ENCODE assay signal across 11 mouse cellular contexts in the genomic region with DNA sequence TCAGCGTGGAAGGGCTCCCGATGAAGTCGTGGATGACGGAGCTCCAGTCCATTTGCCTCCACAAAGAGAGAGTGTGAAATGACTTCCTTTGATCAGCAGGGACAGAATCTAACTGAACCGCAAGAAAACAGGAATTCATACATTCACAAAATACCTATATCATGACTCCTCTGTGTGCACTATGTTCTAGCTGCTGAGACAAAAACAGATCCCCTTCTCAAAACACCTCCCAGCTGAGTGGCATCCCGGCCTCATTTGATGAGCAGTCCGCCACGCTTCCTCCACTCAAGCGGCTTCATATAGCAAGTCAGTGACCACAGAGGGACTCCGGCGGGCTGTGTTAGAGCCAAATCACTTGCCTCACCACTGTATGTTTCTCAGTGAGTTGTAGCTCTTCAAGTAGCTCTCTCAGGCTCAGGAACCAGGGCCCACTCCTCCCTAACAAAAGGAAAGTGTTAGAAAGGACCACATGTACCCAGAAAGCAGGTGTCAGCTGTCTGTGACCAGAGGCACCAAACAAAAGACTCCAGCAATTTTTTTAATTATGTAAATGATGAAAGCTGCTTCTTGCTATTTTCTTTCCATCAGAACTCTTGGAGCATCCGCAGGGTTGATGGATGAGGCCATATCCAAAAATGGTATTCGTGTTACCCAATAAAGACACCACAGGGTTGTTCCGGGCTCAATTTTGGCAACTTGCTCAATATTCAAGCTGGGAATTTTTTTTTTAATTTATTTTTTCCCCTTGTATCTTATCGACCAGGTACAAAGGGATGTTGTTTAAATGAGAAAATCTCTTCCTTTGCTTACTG.
A peak's percentile ranks its signal among the peaks of the same experiment; 100 is the strongest.
DNase-seq lines count a peak whose midpoint lies in the region; ATAC-seq lines count a peak whose summit lies in the region.
"Had no signal": no experiment of that assay in that cellular context is flagged by ENCODE, and none has a peak within 500 bp of the region (broad histone marks: within the 10 kb centered on the region; RNA-seq: fewer than 3 reads in every experiment).

No protein-coding gene starts in this region.

- peaks cover 7% of the 10 kb centered on the region for H3K27me3 ChIP-seq in embryonic facial prominence, embryonic 15.5 days
- peaks cover 5% of the 10 kb centered on the region; the same call in 1 of the 2 replicates for H3K27me3 ChIP-seq in hindbrain, embryonic 13.5 days
- no peaks in the 10 kb centered on the region for H3K27me3 ChIP-seq in neural tube, embryonic 13.5 days
- H3K27me3 ChIP-seq: limb, embryonic 15.5 days had no signal

- no peak for ATAC-seq in embryonic facial prominence, embryonic 15.5 days (ENCODE audit: insufficient number of reproducible peaks, low FRiP score, low TSS enrichment, low read depth)
- peak; percentile 18; the same call in 1 of the 2 replicates for ATAC-seq in hindbrain, embryonic 13.5 days (ENCODE audit: low FRiP score)
- peak; percentile 37; the same call in 1 of the 2 replicates for ATAC-seq in neural tube, embryonic 13.5 days (ENCODE audit: low read depth)
- ATAC-seq in erythroblast, adult 5-6 weeks (replicated peaks; ENCODE audit: low FRiP score, poor library complexity, severe bottlenecking), result no peak

- H3K4me1 ChIP-seq in embryonic facial prominence, embryonic 15.5 days, result peaks cover 22% of the 10 kb centered on the region
- H3K4me1 ChIP-seq in hindbrain, embryonic 13.5 days (replicated peaks), result peaks cover 31% of the 10 kb centered on the region
- H3K4me1 ChIP-seq in neural tube, embryonic 13.5 days (replicated peaks), result peaks cover 31% of the 10 kb centered on the region

- no peak overlapping the region for H3K4me2 ChIP-seq in embryonic facial prominence, embryonic 15.5 days (replicated peaks)
- H3K4me2 ChIP-seq in hindbrain, embryonic 13.5 days, result no peak overlapping the region
- no peak overlapping the region for H3K4me2 ChIP-seq in neural tube, embryonic 13.5 days
- H3K4me2 ChIP-seq: limb, embryonic 15.5 days had no signal

- DNase-seq in embryo, embryonic 10 days (ENCODE audit: low spot score), result peak; percentile 12
- DNase-seq in embryo, embryonic 9.5 days (ENCODE audit: extremely low spot score), result no peak
- DNase-seq in layer of hippocampus, adult 11-12 months (ENCODE audit: low spot score), result no peak
- no peak for DNase-seq in thymus, postnatal 14 days

- H3K36me3 ChIP-seq in embryonic facial prominence, embryonic 15.5 days, result no peaks in the 10 kb centered on the region
- H3K36me3 ChIP-seq in hindbrain, embryonic 13.5 days, result no peaks in the 10 kb centered on the region
- H3K36me3 ChIP-seq in neural tube, embryonic 13.5 days, result no peaks in the 10 kb centered on the region
- H3K36me3 ChIP-seq: G1E; limb, embryonic 15.5 days had no signal

- H3K4me3 ChIP-seq in embryonic facial prominence, embryonic 15.5 days (replicated peaks), result no peak overlapping the region
- H3K4me3 ChIP-seq in hindbrain, embryonic 13.5 days, result no peak overlapping the region
- H3K4me3 ChIP-seq in neural tube, embryonic 13.5 days, result no peak overlapping the region
- H3K4me3 ChIP-seq: limb, embryonic 15.5 days had no signal

- no peak overlapping the region for H3K9ac ChIP-seq in embryonic facial prominence, embryonic 15.5 days
- no peak overlapping the region for H3K9ac ChIP-seq in hindbrain, embryonic 13.5 days
- no peak overlapping the region for H3K9ac ChIP-seq in neural tube, embryonic 13.5 days
- H3K9ac ChIP-seq: limb, embryonic 15.5 days had no signal

- peak overlapping the region; percentile 18; the same call in 1 of the 2 replicates for H3K27ac ChIP-seq in embryonic facial prominence, embryonic 15.5 days (replicated peaks)
- H3K27ac ChIP-seq in hindbrain, embryonic 13.5 days, result peak overlapping the region; percentile 78
- H3K27ac ChIP-seq in neural tube, embryonic 13.5 days (replicated peaks), result peak overlapping the region; percentile 68
- H3K27ac ChIP-seq: limb, embryonic 15.5 days; macrophage had no signal

- H3K9me3 ChIP-seq in embryonic facial prominence, embryonic 15.5 days (replicated peaks), result no peaks in the 10 kb centered on the region
- H3K9me3 ChIP-seq in hindbrain, embryonic 13.5 days, result no peaks in the 10 kb centered on the region
- no peaks in the 10 kb centered on the region for H3K9me3 ChIP-seq in neural tube, embryonic 13.5 days
- H3K9me3 ChIP-seq: G1E; limb, embryonic 15.5 days had no signal

- WGBS in embryonic facial prominence, embryonic 15.5 days, result 66% methylated on average over 15 of the region's 15 CpGs
- WGBS in hindbrain, embryonic 13.5 days, result 49% methylated on average over 15 of the region's 15 CpGs
- WGBS in neural tube, embryonic 13.5 days, result 55% methylated on average over 15 of the region's 15 CpGs

Comparison
In these comparisons a context has a peak if more than half of its experiments do, and no peak if none do; other contexts are left out.
1. ATAC-seq: peak in hindbrain, embryonic 13.5 days (single experiment) and neural tube, embryonic 13.5 days (single experiment); none in embryonic facial prominence, embryonic 15.5 days (single experiment) and erythroblast, adult 5-6 weeks (single experiment).
2. H3K27ac ChIP-seq: peak in every context shown above with its lines; median percentile 78 in hindbrain, embryonic 13.5 days; 68 in neural tube, embryonic 13.5 days; 18 in embryonic facial prominence, embryonic 15.5 days.